Mouse (Mus musculus) testis, adult 2 months (tissue): ENCODE data around the gene Slc48a1.

Experiments
- CTCF ChIP-seq: fragments of 200-500 bp; IDR thresholded peaks from 2 replicates; pipeline ENCODE4 v1.5.1; 2012; ENCODE audit warnings: low read depth, mild to moderate bottlenecking, inconsistent platforms, low read length, moderate library complexity; ENCODE audit not compliant: control insufficient read depth, insufficient read depth, insufficient replicate concordance
- POLR2A ChIP-seq: fragments of 200-500 bp; IDR thresholded peaks from 2 replicates; pipeline ENCODE4 v1.6.1; 2012; ENCODE audit warnings: low read depth, mild to moderate bottlenecking, inconsistent platforms, low read length, moderate library complexity; ENCODE audit not compliant: control insufficient read depth

DNA sequence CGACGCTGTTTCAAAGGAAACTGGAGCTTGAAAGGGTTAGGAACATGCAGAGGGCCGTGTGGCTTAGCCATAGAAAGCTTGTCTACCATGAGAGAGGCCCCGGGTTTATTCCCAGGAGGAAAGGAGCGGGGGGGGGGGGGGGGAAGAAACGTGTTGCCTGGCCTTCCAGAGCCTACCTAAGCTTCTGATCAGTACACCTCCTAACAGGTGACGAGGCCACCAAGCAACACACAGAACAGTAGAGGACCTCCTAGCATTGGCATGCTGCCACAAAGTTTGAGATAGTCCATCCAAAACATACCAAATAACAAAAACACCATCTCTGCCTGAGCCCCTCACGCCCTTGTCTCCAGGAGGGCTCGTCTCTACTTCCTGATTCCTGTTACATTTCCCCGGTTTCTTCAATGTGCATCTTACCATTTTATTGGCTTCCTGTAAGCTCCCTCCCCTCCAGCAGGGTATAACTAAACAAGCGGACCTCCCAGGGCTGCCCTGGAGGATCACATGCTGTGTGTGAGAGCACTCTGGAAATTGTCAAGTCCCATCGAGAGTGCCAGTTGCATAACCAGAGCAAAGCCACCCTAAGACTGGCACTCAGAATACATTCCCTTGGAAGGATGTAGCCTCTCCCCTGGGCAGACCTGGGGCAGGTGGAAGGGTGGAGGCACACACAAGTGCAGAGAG, 44.4 kb downstream of the Slc48a1 start:
- no peak for TF ChIP-seq CTCF
- TF ChIP-seq POLR2A: no peak
